Mouse (Mus musculus): ENCODE results near the gene Map3k21. TPM values are rescaled to one million over a fixed set of nuclear protein-coding genes. Genes with fewer than 3 reads are reported as not detected.
A peak's percentile ranks its signal among the peaks of the same experiment; 100 is the strongest.

Map3k21 gene
- polyA plus RNA-seq, 1 experiment from 2014 or later, result 0.10 TPM

- 64% methylated on average over 11 of the region's 11 CpGs for WGBS
- ATAC-seq (ENCODE audit: insufficient number of reproducible peaks, insufficient read depth, low FRiP score, low TSS enrichment), result no peak
- H3K9me3 ChIP-seq, result no peaks in the 10 kb centered on the region
- no peaks in the 10 kb centered on the region for H3K36me3 ChIP-seq
- no peak overlapping the region; the same call in 1 of the 2 replicates for H3K4me2 ChIP-seq (replicated peaks)
- no peak overlapping the region for H3K27ac ChIP-seq
- no peak overlapping the region for H3K4me3 ChIP-seq
- H3K9ac ChIP-seq, result no peak overlapping the region
- peaks cover 8% of the 10 kb centered on the region for H3K4me1 ChIP-seq
- H3K27me3 ChIP-seq, result peaks cover 34% of the 10 kb centered on the region
Measured at GRCm38 (mm10) chr8:125897388-125897787, 12.9 kb upstream of the Map3k21 start.

- peak within 1 kb of the TSS; percentile 25 for H3K4me3 ChIP-seq
- 0 out of 2 replicates have a peak, but pooled peaks have one; percentile 32 for ATAC-seq (ENCODE audit: insufficient number of reproducible peaks, insufficient read depth, low FRiP score, low TSS enrichment)
- H3K36me3 ChIP-seq, result no peaks in the 10 kb centered on the region
- WGBS, result 7% methylated on average over 44 of the region's 44 CpGs
- no peak within 1 kb of the TSS for H3K9ac ChIP-seq
- H3K27ac ChIP-seq, result no peak within 1 kb of the TSS
- no peaks in the 10 kb centered on the region for H3K9me3 ChIP-seq
- peaks cover 12% of the 10 kb centered on the region for H3K4me1 ChIP-seq
- H3K27me3 ChIP-seq, result peaks cover 34% of the 10 kb centered on the region
- peak within 1 kb of the TSS; percentile 45 for H3K4me2 ChIP-seq (replicated peaks)
Measured at GRCm38 (mm10) chr8:125897868-125898788, 12.1 kb upstream of the Map3k21 start, which contains the start of gene Pcnx2. Pcnx2 (minus strand) TSS chr8:125898317.

GRCm38 (mm10) chr8:125898899-125899298 is 11.4 kb upstream of the Map3k21 start:
- under 1% methylated on average over 6 of the region's 6 CpGs for WGBS
- no peaks in the 10 kb centered on the region for H3K36me3 ChIP-seq
- ATAC-seq (ENCODE audit: insufficient number of reproducible peaks, insufficient read depth, low FRiP score, low TSS enrichment), result no peak
- peaks cover 12% of the 10 kb centered on the region for H3K4me1 ChIP-seq
- H3K4me2 ChIP-seq (replicated peaks), result no peak overlapping the region
- peaks cover 34% of the 10 kb centered on the region for H3K27me3 ChIP-seq
- no peak overlapping the region for H3K9ac ChIP-seq
- H3K27ac ChIP-seq, result no peak overlapping the region
- no peaks in the 10 kb centered on the region for H3K9me3 ChIP-seq
- H3K4me3 ChIP-seq, result no peak overlapping the region

- Histone ChIP-seq H3K27me3 (peaks cover 36% of the 10 kb centered on the region), H3K36me3 (no peaks in the 10 kb centered on the region), H3K9me3 (no peaks in the 10 kb centered on the region), H3K27ac (no peak overlapping the region), H3K4me1 (peaks cover 12% of the 10 kb centered on the region), H3K4me3 (no peak overlapping the region), H3K4me2 (replicated peaks) (no peak overlapping the region), H3K9ac (no peak overlapping the region)
- no peak for ATAC-seq (ENCODE audit: insufficient number of reproducible peaks, insufficient read depth, low FRiP score, low TSS enrichment)
- WGBS, result 20% methylated on average over 2 of the region's 2 CpGs
Measured at GRCm38 (mm10) chr8:125901167-125901566, 9.1 kb upstream of the Map3k21 start.

- Histone ChIP-seq H3K9me3 (no peaks in the 10 kb centered on the region), H3K9ac (no peak overlapping the region), H3K27me3 (peaks cover 26% of the 10 kb centered on the region), H3K36me3 (no peaks in the 10 kb centered on the region), H3K4me3 (no peak overlapping the region), H3K4me1 (peaks cover 12% of the 10 kb centered on the region), H3K27ac (0 out of 2 replicates have a peak overlapping the region, but pooled peaks have one; percentile 51), H3K4me2 (replicated peaks) (no peak overlapping the region)
- ATAC-seq (ENCODE audit: insufficient number of reproducible peaks, insufficient read depth, low FRiP score, low TSS enrichment), result no peak; the same call in 1 of the 2 replicates
- 24% methylated on average over 3 of the region's 3 CpGs for WGBS
Measured at GRCm38 (mm10) chr8:125902521-125902920, 7.7 kb upstream of the Map3k21 start.

GRCm38 (mm10) chr8:125905341-125905740 is 4.9 kb upstream of the Map3k21 start:
- Histone ChIP-seq H3K4me2 (replicated peaks) (no peak overlapping the region), H3K4me1 (peaks cover 10% of the 10 kb centered on the region), H3K27me3 (peaks cover 38% of the 10 kb centered on the region), H3K27ac (no peak overlapping the region), H3K9ac (no peak overlapping the region), H3K36me3 (no peaks in the 10 kb centered on the region), H3K9me3 (no peaks in the 10 kb centered on the region), H3K4me3 (no peak overlapping the region)
- ATAC-seq (ENCODE audit: insufficient number of reproducible peaks, insufficient read depth, low FRiP score, low TSS enrichment), result no peak
- 60% methylated on average over 2 of the region's 2 CpGs for WGBS

GRCm38 (mm10) chr8:125907311-125907710 is 2.9 kb upstream of the Map3k21 start:
- no peak for ATAC-seq (ENCODE audit: insufficient number of reproducible peaks, insufficient read depth, low FRiP score, low TSS enrichment)
- Histone ChIP-seq H3K4me1 (peaks cover 17% of the 10 kb centered on the region), H3K9me3 (no peaks in the 10 kb centered on the region), H3K4me3 (no peak overlapping the region), H3K4me2 (replicated peaks) (no peak overlapping the region), H3K27me3 (peaks cover 58% of the 10 kb centered on the region), H3K9ac (no peak overlapping the region), H3K36me3 (no peaks in the 10 kb centered on the region), H3K27ac (no peak overlapping the region)
- WGBS, result 71% methylated on average over 2 of the region's 2 CpGs

GRCm38 (mm10) chr8:125909661-125910364 is 437 bp upstream of the Map3k21 start:
- H3K9ac ChIP-seq, result 0 out of 2 replicates have a peak overlapping the region, but pooled peaks have one; percentile 51
- no peaks in the 10 kb centered on the region for H3K36me3 ChIP-seq
- 4% methylated on average over 30 of the region's 30 CpGs for WGBS
- H3K4me1 ChIP-seq, result peaks cover 12% of the 10 kb centered on the region; the same call in 1 of the 2 replicates
- H3K27ac ChIP-seq, result no peak overlapping the region
- ATAC-seq (ENCODE audit: insufficient number of reproducible peaks, insufficient read depth, low FRiP score, low TSS enrichment), result no peak
- H3K27me3 ChIP-seq, result peaks cover 69% of the 10 kb centered on the region
- H3K4me3 ChIP-seq, result peak overlapping the region; percentile 58
- no peaks in the 10 kb centered on the region for H3K9me3 ChIP-seq
- peak overlapping the region; percentile 100 for H3K4me2 ChIP-seq (replicated peaks)

- peaks cover 12% of the 10 kb centered on the region; the same call in 1 of the 2 replicates for H3K4me1 ChIP-seq
- H3K4me3 ChIP-seq, result peak overlapping the region; percentile 58
- WGBS, result 2% methylated on average over 31 of the region's 31 CpGs
- H3K27ac ChIP-seq, result no peak overlapping the region
- peak overlapping the region; percentile 100 for H3K4me2 ChIP-seq (replicated peaks)
- H3K9me3 ChIP-seq, result no peaks in the 10 kb centered on the region
- H3K27me3 ChIP-seq, result peaks cover 69% of the 10 kb centered on the region
- H3K36me3 ChIP-seq, result no peaks in the 10 kb centered on the region
- H3K9ac ChIP-seq, result peak overlapping the region; percentile 51
- ATAC-seq (ENCODE audit: insufficient number of reproducible peaks, insufficient read depth, low FRiP score, low TSS enrichment), result no peak
Measured at GRCm38 (mm10) chr8:125911229-125911580, 955 bp downstream of the Map3k21 start.

- Histone ChIP-seq H3K4me2 (replicated peaks) (no peak overlapping the region), H3K9ac (no peak overlapping the region), H3K27me3 (peaks cover 61% of the 10 kb centered on the region), H3K9me3 (no peaks in the 10 kb centered on the region), H3K4me1 (peaks cover 12% of the 10 kb centered on the region; the same call in 1 of the 2 replicates), H3K4me3 (no peak overlapping the region), H3K27ac (no peak overlapping the region), H3K36me3 (no peaks in the 10 kb centered on the region)
- ATAC-seq (ENCODE audit: insufficient number of reproducible peaks, insufficient read depth, low FRiP score, low TSS enrichment), result no peak
- WGBS, result 81% methylated on average over 4 of the region's 4 CpGs
Measured at GRCm38 (mm10) chr8:125913206-125913605, 3.0 kb downstream of the Map3k21 start.

GRCm38 (mm10) chr8:125914386-125914785 is 4.1 kb downstream of the Map3k21 start:
- no peak overlapping the region for H3K9ac ChIP-seq
- no peak for ATAC-seq (ENCODE audit: insufficient number of reproducible peaks, insufficient read depth, low FRiP score, low TSS enrichment)
- H3K36me3 ChIP-seq, result no peaks in the 10 kb centered on the region
- H3K4me3 ChIP-seq, result no peak overlapping the region
- H3K4me2 ChIP-seq (replicated peaks), result no peak overlapping the region
- H3K27ac ChIP-seq, result no peak overlapping the region
- peaks cover 12% of the 10 kb centered on the region; the same call in 1 of the 2 replicates for H3K4me1 ChIP-seq
- 89% methylated on average over 9 of the region's 9 CpGs for WGBS
- H3K9me3 ChIP-seq, result no peaks in the 10 kb centered on the region
- H3K27me3 ChIP-seq, result peaks cover 49% of the 10 kb centered on the region

Measured in embryonic facial prominence, embryonic 12.5 days (tissue).